Mouse (Mus musculus) stomach, postnatal 0 days (tissue): ENCODE measurements around the gene Radil.

Experiments used
- CTCF ChIP-seq: IDR thresholded peaks from 2 replicates; pipeline ENCODE4 v1.5.1; 2016; ENCODE audit warnings: antibody characterized with exemption, low read depth, mild to moderate bottlenecking, moderate library complexity
- EP300 ChIP-seq: optimal IDR thresholded peaks from 2 replicates; pipeline ENCODE3; 2016; ENCODE audit warnings: antibody characterized with exemption

DNA sequence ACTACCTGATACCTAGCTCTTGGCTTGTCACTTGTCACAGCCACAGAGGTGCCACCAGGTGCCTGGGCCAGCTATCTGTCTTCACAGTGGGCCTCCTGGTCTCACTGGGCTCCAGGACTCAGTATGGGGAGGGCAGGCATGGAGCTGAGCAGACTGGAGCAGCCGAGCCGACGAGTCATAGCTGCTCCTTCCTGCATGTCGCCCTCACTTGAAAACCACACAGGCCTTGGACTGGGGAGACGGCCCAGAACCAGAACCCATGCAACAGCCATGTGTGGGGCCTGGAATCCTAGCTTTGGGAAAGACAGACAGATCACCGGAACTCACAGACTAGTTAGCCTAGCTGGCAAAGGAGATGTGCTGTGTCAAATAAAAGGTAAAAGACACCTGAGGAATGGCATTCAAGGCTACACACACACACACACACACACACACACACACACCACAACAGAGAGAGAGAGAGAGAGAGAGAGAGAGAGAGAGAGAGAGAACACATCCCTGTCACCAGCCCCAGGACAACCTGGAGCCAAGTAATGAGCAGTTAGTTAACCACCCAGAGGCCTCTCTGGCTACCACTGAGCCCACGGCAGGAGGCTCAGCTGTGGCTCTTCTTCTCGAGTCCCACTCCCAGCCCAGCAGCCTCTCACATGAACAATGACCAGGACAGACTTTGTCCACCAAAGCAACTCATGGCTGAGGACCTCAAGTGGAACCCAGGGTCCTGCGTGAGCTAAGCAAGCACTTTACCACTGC is 60.8 kb downstream of the Radil start:
- TF ChIP-seq EP300 (no peak), CTCF (no peak)
